Mouse (Mus musculus): ENCODE measurements around the gene Gm27021. TPM values are rescaled to one million over a fixed set of nuclear protein-coding genes. Genes with fewer than 3 reads are reported as not detected.
A peak's percentile ranks its signal among the peaks of the same experiment; 100 is the strongest.

Gm27021 gene
- polyA plus RNA-seq, 1 experiment = 10.0 TPM

DNA sequence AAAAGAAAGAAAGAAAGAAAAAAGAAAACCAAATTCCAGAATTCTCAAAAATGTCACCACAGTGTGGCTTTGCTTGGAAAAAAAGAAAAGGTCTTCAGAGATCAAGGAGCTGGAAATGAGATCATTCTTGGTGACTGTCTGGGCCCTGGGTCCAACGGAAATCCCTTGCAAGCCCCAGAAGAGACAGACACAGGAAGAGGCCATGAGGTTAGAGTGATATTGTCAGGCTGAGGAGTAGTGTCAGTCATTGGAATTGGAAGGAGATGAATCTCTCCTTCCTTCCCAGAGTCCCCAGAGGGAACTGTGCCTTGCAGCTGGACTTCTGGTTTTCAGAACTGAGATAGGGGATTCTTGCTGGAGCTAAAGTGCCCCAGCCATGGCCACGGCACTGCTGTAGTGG lies 31.7 kb upstream of the Gm27021 start:
- Histone ChIP-seq H3K9me3 (0 out of 2 replicates have a peak, but pooled peaks cover 6% of the 10 kb centered on the region), H3K4me1 (peaks cover 80% of the 10 kb centered on the region), H3K4me3 (replicated peaks) (peak overlapping the region; percentile 57), H3K27me3 (replicated peaks) (peaks cover 49% of the 10 kb centered on the region), H3K36me3 (replicated peaks; ENCODE audit: low read length) (no peaks in the 10 kb centered on the region)
- no peak for TF ChIP-seq FLI1 (IDR thresholded peaks at IDR 0.05; ENCODE audit: low read length)
- TF ChIP-seq GATA1 (IDR thresholded peaks at IDR 0.05; ENCODE audit: borderline replicate concordance, low read length) = no peak

DNA sequence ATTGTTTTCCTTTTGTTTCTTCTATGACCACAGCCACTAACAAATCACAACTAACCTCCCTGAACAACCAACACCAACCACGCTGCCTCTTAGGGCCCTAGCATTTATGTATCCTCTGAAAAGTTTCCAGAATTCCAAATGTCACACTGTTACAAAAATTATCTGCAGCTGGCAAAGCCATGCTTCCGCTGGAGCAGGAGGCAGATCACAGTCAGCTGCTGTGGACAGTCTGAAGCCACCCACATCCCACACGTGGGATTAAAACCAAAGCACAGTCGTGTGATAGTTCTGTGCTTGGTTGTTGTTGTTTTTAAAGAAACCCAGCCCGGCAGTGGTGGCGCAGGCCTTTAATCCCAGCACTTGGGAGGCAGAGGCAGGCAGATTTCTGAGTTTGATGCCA lies 31.2 kb upstream of the Gm27021 start:
- Histone ChIP-seq H3K4me1 (peaks cover 85% of the 10 kb centered on the region), H3K4me3 (replicated peaks) (no peak overlapping the region), H3K36me3 (replicated peaks; ENCODE audit: low read length) (no peaks in the 10 kb centered on the region), H3K27me3 (replicated peaks) (peaks cover 46% of the 10 kb centered on the region), H3K9me3 (0 out of 2 replicates have a peak, but pooled peaks cover 6% of the 10 kb centered on the region)
- no peak for TF ChIP-seq FLI1 (IDR thresholded peaks at IDR 0.05; ENCODE audit: low read length)

GRCm38 (mm10) chr8:120698426-120698825 lies 30.5 kb upstream of the Gm27021 start:
- Histone ChIP-seq H3K4me1 (peaks cover 89% of the 10 kb centered on the region), H3K27me3 (replicated peaks) (peaks cover 49% of the 10 kb centered on the region), H3K4me3 (replicated peaks) (no peak overlapping the region), H3K36me3 (replicated peaks; ENCODE audit: low read length) (no peaks in the 10 kb centered on the region), H3K9me3 (0 out of 2 replicates have a peak, but pooled peaks cover 6% of the 10 kb centered on the region)
- TF ChIP-seq GATA1 (IDR thresholded peaks at IDR 0.05; ENCODE audit: borderline replicate concordance, low read length) (no peak), FLI1 (IDR thresholded peaks at IDR 0.05; ENCODE audit: low read length) (no peak)

GRCm38 (mm10) chr8:120697979-120698272 lies 30.0 kb upstream of the Gm27021 start:
- TF ChIP-seq GATA1 (IDR thresholded peaks at IDR 0.05; ENCODE audit: borderline replicate concordance, low read length) (no peak), FLI1 (IDR thresholded peaks at IDR 0.05; ENCODE audit: low read length) (no peak)

GRCm38 (mm10) chr8:120697154-120697978 lies 29.5 kb upstream of the Gm27021 start:
- no peaks in the 10 kb centered on the region for H3K36me3 ChIP-seq (replicated peaks; ENCODE audit: low read length)
- TF ChIP-seq GATA1 (IDR thresholded peaks at IDR 0.05; ENCODE audit: borderline replicate concordance, low read length) (no peak), FLI1 (IDR thresholded peaks at IDR 0.05; ENCODE audit: low read length) (no peak)
- H3K4me3 ChIP-seq (replicated peaks) = peak overlapping the region; percentile 42
- H3K9me3 ChIP-seq = 0 out of 2 replicates have a peak, but pooled peaks cover 6% of the 10 kb centered on the region
- peaks cover 82% of the 10 kb centered on the region for H3K4me1 ChIP-seq
- H3K27me3 ChIP-seq (replicated peaks) = peaks cover 53% of the 10 kb centered on the region

More at GRCm38 (mm10) chr8:120697979-120698272, 30.0 kb upstream of the Gm27021 start:
- Histone ChIP-seq H3K4me3 (replicated peaks) (no peak overlapping the region), H3K4me1 (peaks cover 88% of the 10 kb centered on the region), H3K9me3 (0 out of 2 replicates have a peak, but pooled peaks cover 6% of the 10 kb centered on the region), H3K36me3 (replicated peaks; ENCODE audit: low read length) (no peaks in the 10 kb centered on the region), H3K27me3 (replicated peaks) (peaks cover 50% of the 10 kb centered on the region)

DNA sequence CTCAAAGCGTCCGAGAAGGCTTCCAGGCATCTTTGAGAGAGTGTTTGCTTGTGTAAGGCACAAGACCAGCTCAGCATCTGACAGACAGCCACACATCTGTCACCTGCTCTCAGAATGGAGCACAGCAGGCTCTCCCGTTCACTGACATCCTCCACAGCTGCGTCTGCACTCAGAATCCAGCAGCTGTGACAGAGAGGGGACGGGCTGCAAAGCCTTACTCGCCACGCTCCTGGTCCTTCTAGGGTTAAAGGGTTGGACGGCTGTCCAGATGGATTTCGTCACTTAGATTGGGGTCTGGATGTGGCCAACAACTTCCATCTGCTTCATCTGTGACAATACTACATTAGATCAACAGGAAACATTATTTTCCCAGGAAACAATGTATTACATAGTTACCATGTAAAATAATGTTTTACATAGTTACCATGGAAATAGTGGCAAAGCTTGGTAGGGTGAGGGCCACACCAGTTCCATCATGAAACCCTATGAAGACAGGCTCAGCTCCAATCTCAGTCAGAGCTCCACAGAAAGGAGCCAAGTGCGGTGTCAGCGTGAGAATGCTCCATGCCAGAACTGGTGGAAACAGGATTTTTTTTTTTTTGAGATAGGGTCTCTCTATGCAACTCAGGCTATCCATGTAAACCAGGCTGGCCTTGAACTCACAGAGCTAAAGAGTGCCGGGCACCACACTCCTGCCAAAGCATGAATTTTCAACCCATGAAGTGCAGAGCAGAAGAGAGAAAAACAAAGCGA lies 28.7 kb upstream of the Gm27021 start:
- TF ChIP-seq FLI1 (IDR thresholded peaks at IDR 0.05; ENCODE audit: low read length) = no peak
- no peak for TF ChIP-seq GATA1 (IDR thresholded peaks at IDR 0.05; ENCODE audit: borderline replicate concordance, low read length)
- no peak overlapping the region for H3K4me3 ChIP-seq (replicated peaks)
- 0 out of 2 replicates have a peak, but pooled peaks cover 6% of the 10 kb centered on the region for H3K9me3 ChIP-seq
- peaks cover 50% of the 10 kb centered on the region for H3K27me3 ChIP-seq (replicated peaks)
- no peaks in the 10 kb centered on the region for H3K36me3 ChIP-seq (replicated peaks; ENCODE audit: low read length)
- H3K4me1 ChIP-seq = peaks cover 74% of the 10 kb centered on the region

DNA sequence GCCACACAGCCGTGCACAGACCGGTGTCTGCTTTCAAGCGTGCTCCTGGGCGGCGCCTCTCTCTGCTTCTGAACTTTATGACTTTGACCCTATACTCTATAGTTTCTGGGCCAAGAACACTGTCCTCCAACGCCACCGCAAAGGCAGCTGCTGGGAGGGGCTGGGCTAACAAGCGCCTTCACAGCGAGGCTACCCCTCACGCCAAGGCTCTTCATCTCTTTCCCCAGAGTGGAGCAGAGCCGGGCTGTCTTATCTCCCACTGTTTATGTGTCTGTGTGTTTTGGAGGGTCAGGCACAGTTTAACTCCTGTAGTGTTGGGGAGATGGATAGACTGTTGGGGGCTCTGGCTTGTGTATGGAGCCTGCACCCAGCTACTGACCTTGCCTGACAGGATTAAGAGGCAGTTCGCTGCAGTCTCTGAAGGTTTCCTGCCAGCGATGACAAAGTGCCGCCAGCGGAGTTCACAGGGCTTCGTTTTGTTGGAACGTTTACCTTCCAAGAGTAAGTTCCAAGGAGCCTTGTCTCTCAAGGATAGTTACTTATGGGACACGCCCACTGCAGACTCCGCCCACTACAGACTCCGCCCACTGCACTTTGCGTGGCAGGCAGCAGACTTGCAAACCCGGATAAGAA lies 26.1 kb upstream of the Gm27021 start:
- Histone ChIP-seq H3K4me3 (replicated peaks) (peak overlapping the region; percentile 29), H3K9me3 (peaks cover 11% of the 10 kb centered on the region; the same call in 1 of the 2 replicates), H3K27me3 (replicated peaks) (peaks cover 50% of the 10 kb centered on the region), H3K4me1 (peaks cover 61% of the 10 kb centered on the region), H3K36me3 (replicated peaks; ENCODE audit: low read length) (no peaks in the 10 kb centered on the region)
- TF ChIP-seq FLI1 (IDR thresholded peaks at IDR 0.05; ENCODE audit: low read length) = no peak
- no peak for TF ChIP-seq GATA1 (IDR thresholded peaks at IDR 0.05; ENCODE audit: borderline replicate concordance, low read length)

- no peak overlapping the region for H3K4me3 ChIP-seq (replicated peaks)
- peaks cover 60% of the 10 kb centered on the region for H3K27me3 ChIP-seq (replicated peaks)
- peaks cover 61% of the 10 kb centered on the region for H3K4me1 ChIP-seq
- peaks cover 10% of the 10 kb centered on the region; the same call in 1 of the 2 replicates for H3K9me3 ChIP-seq
- no peaks in the 10 kb centered on the region for H3K36me3 ChIP-seq (replicated peaks; ENCODE audit: low read length)
- TF ChIP-seq FLI1 (IDR thresholded peaks at IDR 0.05; ENCODE audit: low read length) (no peak), GATA1 (IDR thresholded peaks at IDR 0.05; ENCODE audit: borderline replicate concordance, low read length) (no peak)
Measured at GRCm38 (mm10) chr8:120692934-120693333, 25.1 kb upstream of the Gm27021 start.

GRCm38 (mm10) chr8:120688511-120688910 lies 20.6 kb upstream of the Gm27021 start:
- peaks cover 9% of the 10 kb centered on the region; the same call in 1 of the 2 replicates for H3K9me3 ChIP-seq
- TF ChIP-seq FLI1 (IDR thresholded peaks at IDR 0.05; ENCODE audit: low read length) = no peak
- TF ChIP-seq GATA1 (IDR thresholded peaks at IDR 0.05; ENCODE audit: borderline replicate concordance, low read length) = no peak

More at GRCm38 (mm10) chr8:120688511-120688910, 20.6 kb upstream of the Gm27021 start:
- Histone ChIP-seq H3K4me3 (replicated peaks) (no peak overlapping the region), H3K36me3 (replicated peaks; ENCODE audit: low read length) (no peaks in the 10 kb centered on the region), H3K4me1 (peaks cover 41% of the 10 kb centered on the region), H3K27me3 (replicated peaks) (peaks cover 74% of the 10 kb centered on the region)
